Mouse (Mus musculus): ENCODE measurements around the gene Lin7c.

GRCm38 (mm10) chr2:109881625-109882024 lies 9.0 kb upstream of the Lin7c start:
- TF ChIP-seq EP300 (IDR thresholded peaks at IDR 0.05; ENCODE audit: low read depth) (no peak), CTCF (IDR thresholded peaks at IDR 0.05; ENCODE audit: low read depth) (no peak)
